Mouse (Mus musculus) small intestine, adult 2 months (tissue): ENCODE data around the gene Tagln3.

ENCODE experiments used
- CTCF ChIP-seq: fragments of 200-500 bp; IDR thresholded peaks from 2 replicates; pipeline ENCODE4 v1.5.1; 2012; ENCODE audit warnings: low read depth, mild to moderate bottlenecking, control low read depth, inconsistent platforms, low read length, moderate library complexity, mixed read lengths; ENCODE audit not compliant: insufficient replicate concordance, insufficient read length; ENCODE audit errors: extremely low read depth
- POLR2A ChIP-seq: fragments of 200-500 bp; IDR thresholded peaks from 2 replicates; pipeline ENCODE4 v1.6.1; 2012; ENCODE audit warnings: low read depth, mild to moderate bottlenecking, control low read depth, inconsistent platforms, low read length, moderate library complexity

DNA sequence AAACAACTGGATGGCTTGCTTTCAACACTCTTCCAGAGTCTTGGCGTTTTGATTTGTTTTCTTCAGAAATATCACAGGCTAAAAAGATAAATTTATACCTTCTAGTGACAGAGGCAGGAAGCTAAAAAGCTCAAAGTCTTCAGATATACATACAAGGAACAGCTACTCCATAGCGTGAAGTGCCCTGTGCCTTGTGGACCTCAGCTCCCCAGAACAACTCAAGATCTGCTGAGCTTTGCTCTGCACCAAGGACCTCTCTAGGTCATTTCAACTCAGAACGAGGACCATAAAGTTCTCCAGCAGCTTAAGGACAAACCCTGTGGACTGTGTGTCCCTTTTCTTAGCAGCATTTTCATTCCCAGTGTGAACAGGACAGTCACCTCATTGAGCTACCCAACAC lies 40.7 kb upstream of the Tagln3 start:
- no peak for TF ChIP-seq POLR2A
- no peak for TF ChIP-seq CTCF
